In genomic region chr4:136878171-136878570, GRCm38 (mm10) we compare ENCODE assay signal across 16 mouse cellular contexts. TPM values are rescaled to one million over a fixed set of nuclear protein-coding genes. Genes with fewer than 3 reads are reported as not detected.
DNase-seq lines count a peak whose midpoint lies in the region; ATAC-seq and TF ChIP-seq lines count a peak whose summit lies in the region.
"Had no signal": no experiment of that assay in that cellular context is flagged by ENCODE, and none has a peak within 500 bp of the region (broad histone marks: within the 10 kb centered on the region; RNA-seq: fewer than 3 reads in every experiment).

No protein-coding gene starts in this region.

- no peak overlapping the region for H3K4me2 ChIP-seq in kidney, embryonic 16.5 days (replicated peaks; ENCODE audit: low read depth, low read length)
- no peak overlapping the region for H3K4me2 ChIP-seq in forebrain, embryonic 12.5 days
- H3K4me2 ChIP-seq: hindbrain, embryonic 13.5 days; limb, embryonic 13.5 days; midbrain, embryonic 12.5 days had no signal

- no peak overlapping the region for H3K9ac ChIP-seq in kidney, embryonic 16.5 days (replicated peaks; ENCODE audit: low read length)
- H3K9ac ChIP-seq in ES-Bruce4 (ENCODE audit: low read depth, poor library complexity, severe bottlenecking) = no peak overlapping the region
- H3K9ac ChIP-seq in forebrain, embryonic 12.5 days = no peak overlapping the region
- H3K9ac ChIP-seq: hindbrain, embryonic 13.5 days; limb, embryonic 13.5 days; midbrain, embryonic 12.5 days had no signal

- H3K4me1 ChIP-seq in kidney, embryonic 16.5 days (ENCODE audit: insufficient read depth, low read length) = no peaks in the 10 kb centered on the region
- no peaks in the 10 kb centered on the region for H3K4me1 ChIP-seq in ES-Bruce4 (ENCODE audit: control insufficient read depth, insufficient read depth, low read length)
- no peaks in the 10 kb centered on the region for H3K4me1 ChIP-seq in forebrain, embryonic 12.5 days
- H3K4me1 ChIP-seq: forebrain, embryonic 10.5 days; hindbrain, embryonic 13.5 days; limb, embryonic 13.5 days; midbrain, embryonic 12.5 days had no signal

- 0 out of 2 replicates have a peak, but pooled peaks have one; percentile 19 for ATAC-seq in kidney, embryonic 16.5 days (ENCODE audit: low FRiP score, low TSS enrichment)
- ATAC-seq in forebrain, embryonic 12.5 days (ENCODE audit: low FRiP score) = no peak

- peak; percentile 79 for TF ChIP-seq EP300 in ES-Bruce4 (IDR thresholded peaks at IDR 0.05; ENCODE audit: insufficient read depth, low read depth, low read length)

- no peak for TF ChIP-seq POLR2A in ES-Bruce4 (IDR thresholded peaks at IDR 0.05; ENCODE audit: insufficient read depth, low read length)

- no peaks in the 10 kb centered on the region for H3K27me3 ChIP-seq in kidney, embryonic 16.5 days (ENCODE audit: insufficient read depth, low read length)
- no peaks in the 10 kb centered on the region for H3K27me3 ChIP-seq in ES-Bruce4 (ENCODE audit: control insufficient read depth, insufficient read depth, low read length, poor library complexity, severe bottlenecking)
- no peaks in the 10 kb centered on the region; the same call in 1 of the 2 replicates for H3K27me3 ChIP-seq in forebrain, embryonic 12.5 days

- no peaks in the 10 kb centered on the region for H3K9me3 ChIP-seq in kidney, embryonic 16.5 days (ENCODE audit: low read length)
- H3K9me3 ChIP-seq in ES-Bruce4 (replicated peaks; ENCODE audit: control insufficient read depth, insufficient read depth, low read length, poor library complexity, severe bottlenecking) = no peaks in the 10 kb centered on the region
- H3K9me3 ChIP-seq in forebrain, embryonic 12.5 days = no peaks in the 10 kb centered on the region
- H3K9me3 ChIP-seq: forebrain, embryonic 10.5 days; hindbrain, embryonic 13.5 days; limb, embryonic 13.5 days; midbrain, embryonic 12.5 days had no signal

- H3K36me3 ChIP-seq in kidney, embryonic 16.5 days (ENCODE audit: insufficient read depth, low read length) = no peaks in the 10 kb centered on the region
- no peaks in the 10 kb centered on the region for H3K36me3 ChIP-seq in ES-Bruce4 (ENCODE audit: control insufficient read depth, insufficient read depth, low read length, poor library complexity, severe bottlenecking)
- H3K36me3 ChIP-seq in forebrain, embryonic 12.5 days (replicated peaks) = no peaks in the 10 kb centered on the region
- H3K36me3 ChIP-seq: forebrain, embryonic 10.5 days; hindbrain, embryonic 13.5 days; limb, embryonic 13.5 days; midbrain, embryonic 12.5 days had no signal

- DNase-seq in embryo, embryonic 10.5 days (ENCODE audit: low spot score) = peak; percentile 19
- no peak for DNase-seq in embryo, embryonic 11 days
- no peak for DNase-seq in kidney, adult 11 months
- DNase-seq in forelimb bud, embryonic 11.5 days (ENCODE audit: low read depth, low spot score) = peak; percentile 54
- no peak for DNase-seq in cerebellum, adult 11 months
- DNase-seq: kidney, postnatal 14 days; layer of hippocampus, adult 9-11 months; lung, postnatal 4 days; thymus, adult 18-20 months had no signal

- H3K4me3 ChIP-seq in kidney, embryonic 16.5 days (ENCODE audit: low read length) = no peak overlapping the region
- peak overlapping the region; percentile 18 for H3K4me3 ChIP-seq in ES-Bruce4 (ENCODE audit: low read depth, low read length)
- H3K4me3 ChIP-seq in forebrain, embryonic 12.5 days (replicated peaks) = no peak overlapping the region
- H3K4me3 ChIP-seq: forebrain, embryonic 10.5 days; hindbrain, embryonic 13.5 days; limb, embryonic 13.5 days; midbrain, embryonic 12.5 days had no signal

- 51% methylated on average over 8 of the region's 8 CpGs for WGBS in kidney, embryonic 16.5 days
- WGBS in forebrain, embryonic 12.5 days = 55% methylated on average over 8 of the region's 8 CpGs

- H3K27ac ChIP-seq in kidney, embryonic 16.5 days (ENCODE audit: low read length) = no peak overlapping the region
- no peak overlapping the region for H3K27ac ChIP-seq in ES-Bruce4 (ENCODE audit: insufficient read depth, low read length)
- no peak overlapping the region for H3K27ac ChIP-seq in forebrain, embryonic 12.5 days
- H3K27ac ChIP-seq: forebrain, embryonic 10.5 days; hindbrain, embryonic 13.5 days; limb, embryonic 13.5 days; midbrain, embryonic 12.5 days had no signal

- TF ChIP-seq CTCF in ES-Bruce4 (IDR thresholded peaks at IDR 0.05; ENCODE audit: low read depth, low read length) = no peak

RNA-seq across cellular contexts. Expression of gene C1qb, which starts 7.8 kb away (rescaled TPM):
- 40.1 and 44.3 TPM in 2 replicates for polyA plus RNA-seq in kidney, embryonic 16.5 days (2015; fragmentation: Nextera tagmentation; extraction: Ambion mirVana)
- not detected in 2 replicates for polyA plus RNA-seq in ES-Bruce4 (2011; ENCODE audit: insufficient read depth, insufficient read length, low read depth, missing spikeins)
- polyA plus RNA-seq in forebrain, embryonic 12.5 days (2016; fragmentation: Nextera tagmentation; extraction: Ambion mirVana) = 16.0 and 18.8 TPM in 2 replicates

RNA-seq across cellular contexts. Expression of gene C1qc, which starts 14.7 kb away (rescaled TPM):
- polyA plus RNA-seq in kidney, embryonic 16.5 days (2015; fragmentation: Nextera tagmentation; extraction: Ambion mirVana) = 14.7 and 17.9 TPM in 2 replicates
- not detected in 2 replicates for polyA plus RNA-seq in ES-Bruce4 (2011; ENCODE audit: insufficient read depth, insufficient read length, low read depth, missing spikeins)
- 9.5 and 10.2 TPM in 2 replicates for polyA plus RNA-seq in forebrain, embryonic 12.5 days (2016; fragmentation: Nextera tagmentation; extraction: Ambion mirVana)

RNA-seq across cellular contexts. Expression of gene C1qa, which starts 20.4 kb away (rescaled TPM):
- 21.9 and 26.4 TPM in 2 replicates for polyA plus RNA-seq in kidney, embryonic 16.5 days (2015; fragmentation: Nextera tagmentation; extraction: Ambion mirVana)
- polyA plus RNA-seq in ES-Bruce4 (2011; ENCODE audit: insufficient read depth, insufficient read length, low read depth, missing spikeins) = not detected in 2 replicates
- 10.0 and 12.0 TPM in 2 replicates for polyA plus RNA-seq in forebrain, embryonic 12.5 days (2016; fragmentation: Nextera tagmentation; extraction: Ambion mirVana)

RNA-seq across cellular contexts. Expression of gene Ephb2, which starts 42.4 kb away (rescaled TPM):
- polyA plus RNA-seq in kidney, embryonic 16.5 days (2015; fragmentation: Nextera tagmentation; extraction: Ambion mirVana) = 3.4 and 3.6 TPM in 2 replicates
- polyA plus RNA-seq in ES-Bruce4 (2011; ENCODE audit: insufficient read depth, insufficient read length, low read depth, missing spikeins) = 15.1 and 15.5 TPM in 2 replicates
- polyA plus RNA-seq in forebrain, embryonic 12.5 days (2016; fragmentation: Nextera tagmentation; extraction: Ambion mirVana) = 20.3 and 30.2 TPM in 2 replicates

Comparison
In these comparisons a context has a peak if more than half of its experiments do, and no peak if none do; other contexts are left out.
1. DNase-seq: peak in embryo, embryonic 10.5 days (single experiment) and forelimb bud, embryonic 11.5 days (single experiment); none in embryo, embryonic 11 days (single experiment), kidney, adult 11 months (single experiment) and cerebellum, adult 11 months (single experiment).
2. RNA of gene C1qb, which starts 7.8 kb away (polyA plus RNA-seq): 40.1 to 44.3 TPM in kidney, embryonic 16.5 days and 16.0 to 18.8 TPM in forebrain, embryonic 12.5 days; not detected in ES-Bruce4; every median in the first group is over 10 times any median in the second.
3. RNA of gene C1qc, which starts 14.7 kb away (polyA plus RNA-seq): 14.7 to 17.9 TPM in kidney, embryonic 16.5 days and 9.5 to 10.2 TPM in forebrain, embryonic 12.5 days; not detected in ES-Bruce4; every median in the first group is over 10 times any median in the second.
4. RNA of gene C1qa, which starts 20.4 kb away (polyA plus RNA-seq): 21.9 to 26.4 TPM in kidney, embryonic 16.5 days and 10.0 to 12.0 TPM in forebrain, embryonic 12.5 days; not detected in ES-Bruce4; every median in the first group is over 10 times any median in the second.